Mouse (Mus musculus) G1E (cell line): ENCODE data around the gene Nyap1.

Experiments
- CTCF ChIP-seq: IDR thresholded peaks from 2 replicates; pipeline ENCODE4 v1.5.1; 2012; ENCODE audit warnings: low read depth, low read length, inconsistent platforms, mixed read lengths
- GATA1 ChIP-seq: IDR thresholded peaks from 2 replicates; pipeline ENCODE4 v1.6.1; 2012; ENCODE audit warnings: borderline replicate concordance, low read length, inconsistent platforms, mixed read lengths

- no peak for TF ChIP-seq CTCF
- TF ChIP-seq GATA1 = no peak
Measured at GRCm38 (mm10) chr5:137682526-137682925, 58.9 kb downstream of the Nyap1 start.
